Mouse (Mus musculus): Measurements from ENCODE around the gene B130006D01Rik. TPM values are rescaled to one million over a fixed set of nuclear protein-coding genes. Genes with fewer than 3 reads are reported as not detected.

B130006D01Rik gene
- 1.3 TPM in 2 replicates for polyA plus RNA-seq (2015; fragmentation: Nextera tagmentation; extraction: Ambion mirVana)

DNA sequence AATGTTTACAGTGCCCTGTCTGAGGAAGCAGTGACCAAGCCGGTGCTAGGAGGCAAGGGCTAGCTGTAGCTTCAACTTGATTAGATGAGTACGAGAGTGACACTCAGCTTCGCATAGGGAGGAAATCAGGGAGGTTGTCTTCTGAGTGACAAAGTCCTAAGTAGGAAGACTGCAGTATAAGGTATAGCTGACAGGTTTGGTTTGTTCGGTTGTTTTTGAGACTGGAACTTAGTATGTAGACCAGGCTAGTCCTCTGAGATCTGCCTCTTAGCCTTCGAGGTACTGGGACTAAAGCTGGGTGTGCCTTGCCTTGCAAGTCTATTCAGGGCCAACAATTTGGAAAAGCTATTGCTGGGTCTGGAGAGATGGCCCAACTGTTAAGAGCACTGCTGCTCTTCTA is at the start of gene B130006D01Rik:
Gene B130006D01Rik (plus strand): TSS at position 301 of the 400 bp plus-strand sequence.
- whole genome bisulfite sequencing = 94% methylated on average over 5 of the region's 5 CpGs
- ATAC-seq (ENCODE audit: low read depth) = no peak
- Histone ChIP-seq H3K4me1 (replicated peaks) (no peaks in the 10 kb centered on the region; the same call in 1 of the 2 replicates), H3K9me3 (no peaks in the 10 kb centered on the region), H3K27me3 (no peaks in the 10 kb centered on the region), H3K4me3 (no peak within 1 kb of the TSS), H3K4me2 (no peak within 1 kb of the TSS), H3K27ac (replicated peaks) (no peak within 1 kb of the TSS), H3K9ac (no peak within 1 kb of the TSS), H3K36me3 (no peaks in the 10 kb centered on the region)

DNA sequence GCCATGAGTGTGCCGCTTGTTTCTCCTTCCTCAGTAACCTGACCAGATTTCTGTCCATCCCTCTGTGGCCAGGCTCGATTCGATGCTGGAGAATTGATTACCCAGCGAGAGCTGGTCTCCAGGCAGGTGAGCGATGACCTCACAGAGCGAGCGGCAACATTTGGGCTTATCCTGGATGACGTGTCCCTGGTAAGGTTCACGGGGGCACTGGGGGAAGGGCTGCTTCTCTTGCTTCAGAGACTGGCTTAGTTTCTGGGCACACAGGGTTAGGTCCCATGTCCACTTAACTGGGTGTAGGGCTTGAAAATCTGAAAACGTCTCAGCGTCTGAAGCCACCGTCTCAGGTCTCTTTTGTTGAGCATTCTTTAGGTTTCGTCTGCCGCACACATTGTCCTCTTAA is 47.9 kb upstream of the B130006D01Rik start:
- Histone ChIP-seq H3K4me1 (replicated peaks) (peaks cover 12% of the 10 kb centered on the region), H3K27me3 (no peaks in the 10 kb centered on the region), H3K27ac (replicated peaks) (no peak overlapping the region), H3K4me3 (no peak overlapping the region), H3K36me3 (peaks cover 81% of the 10 kb centered on the region), H3K4me2 (no peak overlapping the region), H3K9me3 (no peaks in the 10 kb centered on the region), H3K9ac (no peak overlapping the region)
- ATAC-seq (ENCODE audit: low read depth) = no peak
- WGBS = 93% methylated on average over 14 of the region's 14 CpGs

DNA sequence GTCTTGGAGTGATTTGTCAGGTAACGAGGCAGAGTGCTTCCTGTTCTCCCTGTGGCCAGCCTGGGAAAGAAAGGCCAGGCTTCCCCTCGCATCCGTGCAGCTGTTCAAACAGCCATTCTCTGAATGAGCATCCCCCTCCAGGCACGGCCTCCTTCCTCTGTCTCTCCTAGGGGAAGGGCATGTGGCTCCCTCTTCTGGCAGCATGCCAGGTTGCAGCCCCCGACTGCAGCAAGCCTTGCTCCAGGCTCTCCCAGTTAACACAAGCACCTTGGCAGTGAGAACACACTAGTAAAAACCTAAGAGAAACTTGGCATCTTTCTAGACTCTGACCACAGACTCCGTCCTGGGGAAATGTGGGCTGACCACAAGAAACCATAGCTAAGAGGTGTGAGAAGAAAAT is 47.1 kb upstream of the B130006D01Rik start:
- H3K9ac ChIP-seq = no peak overlapping the region
- no peak overlapping the region for H3K4me2 ChIP-seq
- no peaks in the 10 kb centered on the region for H3K9me3 ChIP-seq
- H3K27ac ChIP-seq (replicated peaks) = peak overlapping the region; percentile 1
- ATAC-seq (ENCODE audit: low read depth) = peak; percentile 58; the same call in 1 of the 2 replicates
- no peak overlapping the region for H3K4me3 ChIP-seq
- peaks cover 12% of the 10 kb centered on the region for H3K4me1 ChIP-seq (replicated peaks)
- peaks cover 81% of the 10 kb centered on the region for H3K36me3 ChIP-seq
- 14% methylated on average over 6 of the region's 6 CpGs for WGBS
- H3K27me3 ChIP-seq = no peaks in the 10 kb centered on the region

DNA sequence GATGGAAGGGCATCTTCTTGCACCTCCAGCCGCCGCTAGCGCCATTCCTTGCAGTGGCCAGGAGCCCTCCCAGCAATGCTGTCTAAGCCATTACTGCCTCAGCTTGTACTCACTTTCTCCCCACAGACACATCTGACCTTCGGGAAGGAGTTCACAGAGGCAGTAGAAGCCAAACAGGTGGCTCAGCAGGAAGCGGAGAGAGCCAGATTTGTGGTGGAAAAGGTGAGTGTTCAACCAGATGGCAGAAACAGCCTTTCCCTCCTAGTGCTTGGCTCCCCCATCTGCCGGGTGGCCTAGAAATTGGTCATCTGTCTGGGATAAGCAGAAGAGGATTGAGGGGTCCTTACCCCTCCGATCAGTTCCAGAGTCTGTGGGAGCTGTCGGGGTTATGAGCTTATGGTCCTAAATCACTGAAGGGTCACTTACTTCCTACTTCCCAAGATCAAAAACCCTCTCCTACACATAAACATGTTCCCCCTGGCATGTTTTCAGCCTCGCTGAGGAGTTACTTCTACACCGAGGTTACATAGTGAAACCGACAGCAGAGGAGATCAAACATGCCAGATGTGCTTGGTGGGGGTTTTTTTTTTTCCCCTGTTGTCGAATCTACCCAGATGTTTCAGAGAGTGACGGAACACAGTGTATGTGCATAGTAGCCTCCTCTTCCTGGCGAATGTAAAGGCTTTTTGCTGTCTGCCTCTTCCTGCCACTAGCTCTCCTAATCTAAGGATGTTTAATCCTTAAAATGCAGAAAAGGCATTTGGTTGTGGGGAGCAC is 45.3 kb upstream of the B130006D01Rik start:
- H3K4me2 ChIP-seq = no peak overlapping the region
- H3K27me3 ChIP-seq = no peaks in the 10 kb centered on the region
- 88% methylated on average over 14 of the region's 14 CpGs for WGBS
- H3K27ac ChIP-seq (replicated peaks) = no peak overlapping the region
- peaks cover 75% of the 10 kb centered on the region for H3K36me3 ChIP-seq
- no peaks in the 10 kb centered on the region for H3K9me3 ChIP-seq
- peaks cover 12% of the 10 kb centered on the region for H3K4me1 ChIP-seq (replicated peaks)
- H3K4me3 ChIP-seq = no peak overlapping the region
- no peak overlapping the region for H3K9ac ChIP-seq
- ATAC-seq (ENCODE audit: low read depth) = no peak

DNA sequence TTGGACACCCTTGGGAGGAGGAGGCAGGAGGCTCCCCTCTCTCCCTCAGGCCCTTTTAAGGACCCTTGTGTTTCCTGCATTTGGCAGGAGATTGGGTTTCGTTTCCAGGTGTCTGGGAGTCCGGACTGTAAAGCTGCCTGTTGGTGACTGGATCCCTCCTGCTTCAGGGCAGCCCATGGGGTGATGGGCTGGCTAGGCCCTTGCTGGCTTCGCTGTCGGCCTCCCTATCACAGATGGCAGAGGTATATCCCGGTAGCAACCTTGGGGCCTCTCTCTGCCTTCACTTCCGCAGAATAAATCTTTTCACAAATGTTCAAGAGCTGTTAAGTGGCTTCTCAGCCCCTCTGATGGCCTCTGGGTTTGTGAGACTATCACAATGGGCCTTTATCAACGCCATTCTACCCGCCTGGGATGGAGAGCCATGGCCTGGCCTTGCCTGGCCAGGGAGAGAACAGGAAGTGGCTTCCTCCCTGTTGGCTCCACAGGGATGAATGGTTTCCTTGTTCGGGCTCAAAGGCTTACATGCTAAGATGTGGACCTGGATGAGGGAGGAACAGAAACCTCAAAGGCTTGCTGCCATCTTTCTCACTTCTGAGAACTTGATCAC is 41.3 kb upstream of the B130006D01Rik start:
- Histone ChIP-seq H3K4me3 (no peak overlapping the region), H3K9ac (peak overlapping the region; percentile 17; the same call in 1 of the 2 replicates), H3K27me3 (no peaks in the 10 kb centered on the region), H3K4me2 (no peak overlapping the region), H3K27ac (replicated peaks) (0 out of 2 replicates have a peak overlapping the region, but pooled peaks have one; percentile 9), H3K4me1 (replicated peaks) (no peaks in the 10 kb centered on the region), H3K36me3 (peaks cover 47% of the 10 kb centered on the region), H3K9me3 (no peaks in the 10 kb centered on the region)
- WGBS = 62% methylated on average over 9 of the region's 9 CpGs
- ATAC-seq (ENCODE audit: low read depth) = no peak

DNA sequence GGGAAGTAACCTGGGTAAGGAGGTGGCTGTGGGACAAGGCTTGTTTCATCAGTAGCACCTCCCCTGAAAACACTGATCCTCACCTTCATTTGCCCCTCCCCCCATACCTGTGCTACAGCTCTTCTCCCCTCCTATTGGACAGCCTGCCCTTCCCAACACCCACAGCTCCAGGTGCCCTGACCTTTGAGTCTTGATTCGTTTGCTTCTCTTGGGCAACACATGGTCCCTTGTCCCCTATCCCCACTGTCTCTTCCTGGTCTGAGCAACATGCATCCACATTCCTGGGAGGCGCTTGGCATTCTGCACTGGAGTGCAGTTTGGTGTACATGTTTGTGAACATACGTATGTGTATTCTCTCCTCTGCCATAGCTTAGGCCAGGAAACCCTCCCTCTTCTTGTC is 40.4 kb upstream of the B130006D01Rik start:
- Histone ChIP-seq H3K9me3 (no peaks in the 10 kb centered on the region), H3K4me1 (replicated peaks) (no peaks in the 10 kb centered on the region), H3K27me3 (no peaks in the 10 kb centered on the region), H3K4me2 (no peak overlapping the region), H3K4me3 (no peak overlapping the region), H3K9ac (no peak overlapping the region), H3K27ac (replicated peaks) (no peak overlapping the region), H3K36me3 (peaks cover 38% of the 10 kb centered on the region)
- WGBS = 88% methylated on average over 3 of the region's 3 CpGs
- ATAC-seq (ENCODE audit: low read depth) = no peak

DNA sequence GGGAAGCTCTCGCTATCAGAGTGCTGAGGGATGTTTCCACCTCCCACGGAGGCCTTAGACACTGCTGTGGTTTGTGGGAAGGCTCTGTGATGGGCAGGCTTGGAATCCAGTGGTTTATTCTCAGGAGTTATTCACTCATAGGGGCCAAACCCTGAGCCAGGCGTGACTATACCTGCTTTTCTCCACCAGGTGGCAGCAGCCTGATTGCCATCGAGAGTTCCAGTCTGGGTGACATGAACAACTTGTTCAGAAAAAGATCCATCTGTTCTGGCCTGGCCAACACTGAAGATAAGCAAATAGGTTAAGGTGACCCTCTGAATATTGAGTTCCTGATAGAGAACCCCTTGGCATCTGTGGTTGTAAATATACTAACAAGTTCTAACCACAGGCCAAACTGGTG is 37.4 kb upstream of the B130006D01Rik start:
- Histone ChIP-seq H3K4me3 (no peak overlapping the region), H3K9ac (no peak overlapping the region), H3K27me3 (no peaks in the 10 kb centered on the region), H3K36me3 (peaks cover 11% of the 10 kb centered on the region), H3K4me2 (no peak overlapping the region), H3K27ac (replicated peaks) (no peak overlapping the region), H3K9me3 (no peaks in the 10 kb centered on the region), H3K4me1 (replicated peaks) (no peaks in the 10 kb centered on the region)
- 4% methylated on average over 4 of the region's 4 CpGs for WGBS
- no peak for ATAC-seq (ENCODE audit: low read depth)

DNA sequence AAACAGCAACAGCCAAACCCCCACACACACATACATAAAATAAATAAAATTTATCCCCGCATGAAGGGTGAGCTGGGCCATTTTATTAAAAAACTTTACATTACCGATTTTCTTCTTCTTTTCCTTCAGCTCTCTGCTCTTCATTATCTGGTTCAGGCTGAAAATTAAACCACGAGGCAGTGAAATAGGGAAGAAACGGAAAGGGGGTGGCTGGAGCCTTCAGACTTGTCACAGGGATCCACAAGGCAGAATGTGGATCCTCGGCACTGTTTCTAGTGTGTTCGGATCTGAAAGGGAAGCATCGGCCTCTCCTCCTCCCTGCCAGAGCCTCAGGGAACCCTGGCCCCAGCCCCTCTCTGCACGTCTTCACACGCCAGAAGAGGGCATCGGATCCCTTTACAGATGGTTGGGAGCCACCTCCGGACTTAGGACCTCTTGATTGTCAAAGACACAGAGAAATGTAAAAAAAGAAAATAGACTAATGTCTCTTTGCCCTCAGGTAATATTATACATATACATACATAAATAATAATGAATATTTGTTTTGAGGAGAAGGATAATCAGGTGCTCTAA is 36.2 kb upstream of the B130006D01Rik start:
- no peaks in the 10 kb centered on the region for H3K36me3 ChIP-seq
- H3K27me3 ChIP-seq = no peaks in the 10 kb centered on the region
- no peak for ATAC-seq (ENCODE audit: low read depth)
- WGBS = 42% methylated on average over 11 of the region's 11 CpGs
- H3K9ac ChIP-seq = no peak overlapping the region
- no peak overlapping the region for H3K4me2 ChIP-seq
- no peaks in the 10 kb centered on the region for H3K4me1 ChIP-seq (replicated peaks)
- no peaks in the 10 kb centered on the region for H3K9me3 ChIP-seq
- H3K4me3 ChIP-seq = no peak overlapping the region
- no peak overlapping the region for H3K27ac ChIP-seq (replicated peaks)

DNA sequence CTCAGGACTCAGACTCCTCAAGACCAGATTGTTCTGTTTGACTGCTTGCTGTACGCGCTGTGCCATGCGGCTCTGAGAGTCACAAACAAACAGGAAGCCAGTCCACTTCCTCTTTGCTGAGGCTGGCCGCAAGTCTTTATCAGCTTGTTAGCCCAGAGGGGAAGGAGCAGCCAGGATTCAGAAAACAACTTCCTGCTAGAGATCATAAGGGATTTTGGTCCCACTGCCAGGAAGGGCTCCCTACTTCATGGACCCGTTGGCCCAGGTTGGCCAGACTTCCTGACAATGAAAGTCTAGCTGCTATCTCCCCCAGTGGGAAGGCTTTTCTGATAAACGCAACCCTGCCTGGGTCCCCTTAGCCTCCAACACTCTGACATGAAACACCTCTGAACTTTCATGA is 34.9 kb upstream of the B130006D01Rik start:
- H3K27me3 ChIP-seq = no peaks in the 10 kb centered on the region
- H3K4me3 ChIP-seq = no peak overlapping the region
- WGBS = 72% methylated on average over 6 of the region's 6 CpGs
- H3K36me3 ChIP-seq = no peaks in the 10 kb centered on the region
- H3K9ac ChIP-seq = no peak overlapping the region
- H3K27ac ChIP-seq (replicated peaks) = no peak overlapping the region
- no peaks in the 10 kb centered on the region for H3K4me1 ChIP-seq (replicated peaks)
- H3K9me3 ChIP-seq = no peaks in the 10 kb centered on the region
- no peak overlapping the region for H3K4me2 ChIP-seq
- ATAC-seq (ENCODE audit: low read depth) = no peak

DNA sequence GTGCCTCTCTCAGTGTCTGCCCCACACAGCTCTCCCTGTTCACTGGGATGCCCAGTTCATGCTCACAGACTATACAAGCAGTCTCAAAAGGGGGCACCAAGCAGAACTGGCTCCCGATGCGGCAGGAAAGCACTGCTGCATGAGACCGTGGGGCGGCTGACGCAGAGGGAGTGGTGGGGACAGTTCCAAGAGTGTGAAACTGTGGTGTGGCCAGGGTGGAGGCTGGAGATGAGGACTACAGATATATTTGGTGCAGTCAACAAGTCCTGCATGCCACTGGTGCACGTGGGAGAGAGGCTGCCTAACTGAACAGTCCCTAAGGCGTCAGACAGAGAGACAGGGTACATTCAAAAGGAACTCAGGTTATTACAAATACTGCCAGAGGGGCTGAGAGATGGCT is 34.4 kb upstream of the B130006D01Rik start:
- H3K4me1 ChIP-seq (replicated peaks) = no peaks in the 10 kb centered on the region
- H3K27me3 ChIP-seq = no peaks in the 10 kb centered on the region
- WGBS = 84% methylated on average over 7 of the region's 7 CpGs
- H3K27ac ChIP-seq (replicated peaks) = no peak overlapping the region
- H3K9me3 ChIP-seq = no peaks in the 10 kb centered on the region
- no peak for ATAC-seq (ENCODE audit: low read depth)
- no peak overlapping the region for H3K4me3 ChIP-seq
- no peaks in the 10 kb centered on the region for H3K36me3 ChIP-seq
- H3K9ac ChIP-seq = no peak overlapping the region
- no peak overlapping the region for H3K4me2 ChIP-seq

DNA sequence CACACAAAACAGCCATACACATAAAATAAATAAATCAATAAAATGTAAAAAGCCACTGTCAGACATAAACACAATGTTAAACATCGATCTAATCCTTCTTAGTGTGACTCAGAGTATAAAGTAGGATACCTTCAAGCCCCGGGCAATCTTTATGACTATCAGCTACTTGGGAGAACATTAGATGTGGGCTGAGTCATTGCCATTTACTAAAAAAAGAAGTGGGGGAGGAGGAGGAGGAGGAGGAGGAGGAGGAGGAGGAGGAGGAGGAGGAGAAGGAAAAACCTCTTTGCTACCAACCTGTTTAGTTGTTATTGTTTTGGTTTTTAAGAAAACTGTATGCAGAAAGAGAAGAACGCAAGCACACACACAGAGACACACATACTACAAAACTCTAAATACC is 33.8 kb upstream of the B130006D01Rik start:
- Histone ChIP-seq H3K4me3 (no peak overlapping the region), H3K27ac (replicated peaks) (no peak overlapping the region), H3K36me3 (no peaks in the 10 kb centered on the region), H3K9me3 (no peaks in the 10 kb centered on the region), H3K4me1 (replicated peaks) (no peaks in the 10 kb centered on the region), H3K9ac (no peak overlapping the region), H3K27me3 (no peaks in the 10 kb centered on the region), H3K4me2 (no peak overlapping the region)
- WGBS = 82% methylated on average over 3 of the region's 3 CpGs
- ATAC-seq (ENCODE audit: low read depth) = no peak

DNA sequence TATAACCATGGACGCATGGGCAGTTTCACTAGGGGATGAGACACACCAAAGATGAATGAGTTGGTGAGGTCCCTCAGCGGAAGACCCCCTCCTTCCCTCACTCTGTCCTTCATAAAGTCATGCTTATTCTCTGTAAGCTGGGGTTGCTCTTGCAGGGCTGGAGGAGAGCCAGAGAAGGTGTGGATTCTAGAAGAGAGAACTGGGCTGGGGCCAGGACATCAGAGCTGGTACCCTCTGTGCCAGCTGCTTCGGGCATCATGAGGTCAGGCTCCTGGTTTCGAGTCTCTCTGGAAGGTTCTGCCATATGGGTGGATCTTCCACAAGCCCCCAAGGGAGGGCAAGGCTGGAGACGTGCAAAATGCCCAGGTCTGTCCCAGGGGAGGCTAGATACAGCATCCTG is 24.8 kb upstream of the B130006D01Rik start:
- Histone ChIP-seq H3K9me3 (no peaks in the 10 kb centered on the region), H3K27ac (replicated peaks) (no peak overlapping the region), H3K4me2 (no peak overlapping the region), H3K4me1 (replicated peaks) (no peaks in the 10 kb centered on the region), H3K4me3 (no peak overlapping the region), H3K9ac (no peak overlapping the region), H3K27me3 (no peaks in the 10 kb centered on the region), H3K36me3 (no peaks in the 10 kb centered on the region)
- WGBS = 81% methylated on average over 5 of the region's 5 CpGs
- ATAC-seq (ENCODE audit: low read depth) = no peak

Data from neural tube, embryonic 13.5 days (tissue).